In the genomic region with DNA sequence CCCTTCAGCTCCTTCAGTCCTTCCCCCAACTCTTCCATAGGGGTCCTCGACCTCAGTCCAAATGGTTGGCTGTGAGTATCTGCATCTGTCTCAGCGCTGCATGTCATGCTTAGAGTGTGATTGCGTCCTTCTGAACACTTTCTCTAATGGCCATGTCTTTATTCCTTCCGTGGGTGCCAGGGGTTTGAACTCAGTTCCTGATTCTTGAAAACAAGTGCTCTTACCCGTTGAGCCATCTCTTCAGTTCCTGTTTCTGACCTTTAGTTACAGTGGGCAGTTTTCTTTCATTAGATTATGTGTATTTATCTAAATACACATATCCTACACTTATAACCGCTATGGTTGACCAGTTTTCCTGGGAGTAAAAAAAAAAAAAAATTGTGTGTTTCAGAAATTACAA, we compare ENCODE assay signal across 27 mouse cellular contexts. TPM values are rescaled to one million over a fixed set of nuclear protein-coding genes. Genes with fewer than 3 reads are reported as not detected.
A peak's percentile ranks its signal among the peaks of the same experiment; 100 is the strongest.
DNase-seq lines count a peak whose midpoint lies in the region; ATAC-seq and TF ChIP-seq lines count a peak whose summit lies in the region.
"Had no signal": no experiment of that assay in that cellular context is flagged by ENCODE, and none has a peak within 500 bp of the region (broad histone marks: within the 10 kb centered on the region; RNA-seq: fewer than 3 reads in every experiment).

No protein-coding gene starts in this region.

- intact Hi-C loops in heart, adult 2 months (cut with DNase I), result no loop called here

- H3K9ac ChIP-seq in heart, adult 2 months (ENCODE audit: low read depth, low read length), result no peak overlapping the region
- H3K9ac ChIP-seq: embryonic facial prominence, embryonic 13.5 days; embryonic facial prominence, embryonic 15.5 days; forebrain, embryonic 12.5 days had no signal

- no peak for TF ChIP-seq CTCF in heart, adult 2 months (IDR thresholded peaks at IDR 0.05)
- TF ChIP-seq CTCF in embryonic fibroblast, embryonic 13.5 days (IDR thresholded peaks at IDR 0.05; ENCODE audit: borderline replicate concordance, insufficient read depth, low read length), result no peak
- no peak for TF ChIP-seq CTCF in lung, adult 2 months (IDR thresholded peaks at IDR 0.05; ENCODE audit: insufficient read depth, low read length)

- H3K36me3 ChIP-seq in heart, adult 2 months (ENCODE audit: control insufficient read depth, insufficient read depth, low read length), result no peaks in the 10 kb centered on the region
- H3K36me3 ChIP-seq in limb, embryonic 10.5 days, result no peaks in the 10 kb centered on the region
- H3K36me3 ChIP-seq: embryonic facial prominence, embryonic 13.5 days; embryonic facial prominence, embryonic 15.5 days; forebrain, embryonic 10.5 days; forebrain, embryonic 12.5 days; G1E had no signal

- no peaks in the 10 kb centered on the region for H3K9me3 ChIP-seq in limb, embryonic 10.5 days (replicated peaks)
- H3K9me3 ChIP-seq: embryonic facial prominence, embryonic 13.5 days; embryonic facial prominence, embryonic 15.5 days; forebrain, embryonic 10.5 days; forebrain, embryonic 12.5 days; G1E had no signal

- TF ChIP-seq POLR2A in heart, adult 2 months (IDR thresholded peaks at IDR 0.05; ENCODE audit: insufficient read depth, low read depth, low read length), result no peak
- no peak for TF ChIP-seq POLR2A in embryonic fibroblast, embryonic 13.5 days (IDR thresholded peaks at IDR 0.05; ENCODE audit: low read depth, low read length)
- TF ChIP-seq POLR2A in lung, adult 2 months (IDR thresholded peaks at IDR 0.05; ENCODE audit: borderline replicate concordance, extremely low read depth, low read depth, low read length), result no peak

- no peaks in the 10 kb centered on the region for H3K27me3 ChIP-seq in heart, adult 2 months (ENCODE audit: control insufficient read depth, insufficient read depth, low read length)
- no peaks in the 10 kb centered on the region for H3K27me3 ChIP-seq in limb, embryonic 10.5 days (ENCODE audit: low read depth, poor library complexity, severe bottlenecking)
- H3K27me3 ChIP-seq: embryonic facial prominence, embryonic 15.5 days; forebrain, embryonic 12.5 days; Patski had no signal

- H3K79me2 ChIP-seq in heart, adult 2 months (replicated peaks; ENCODE audit: control insufficient read depth, insufficient read depth, low read length), result no peaks in the 10 kb centered on the region

- no peaks in the 10 kb centered on the region; the same call in 1 of the 2 replicates for H3K4me1 ChIP-seq in heart, adult 2 months (ENCODE audit: control insufficient read depth, insufficient read depth, low read length)
- H3K4me1 ChIP-seq in embryonic fibroblast, embryonic 13.5 days (ENCODE audit: control insufficient read depth, insufficient read depth, low read length), result no peaks in the 10 kb centered on the region
- H3K4me1 ChIP-seq in limb, embryonic 10.5 days, result peaks cover 13% of the 10 kb centered on the region
- no peaks in the 10 kb centered on the region for H3K4me1 ChIP-seq in lung, adult 2 months (ENCODE audit: control insufficient read depth, insufficient read depth, low read length)

- H3K27ac ChIP-seq in heart, adult 2 months, result no peak overlapping the region
- peak overlapping the region; percentile 30; the same call in 1 of the 2 replicates for H3K27ac ChIP-seq in embryonic fibroblast, embryonic 13.5 days (ENCODE audit: insufficient read depth, low read length)
- 0 out of 2 replicates have a peak overlapping the region, but pooled peaks have one; percentile 6 for H3K27ac ChIP-seq in limb, embryonic 10.5 days
- H3K27ac ChIP-seq: embryonic facial prominence, embryonic 13.5 days; embryonic facial prominence, embryonic 15.5 days; forebrain, embryonic 10.5 days; forebrain, embryonic 12.5 days had no signal

- no peak for TF ChIP-seq EP300 in heart, adult 2 months (IDR thresholded peaks at IDR 0.05; ENCODE audit: insufficient read depth, low read depth, low read length)

- peak; percentile 7 for DNase-seq in heart, adult 11 months
- no peak for DNase-seq in heart, adult 2 months
- DNase-seq in limb, embryonic 10.5 days (ENCODE audit: low spot score), result no peak
- DNase-seq in adrenal gland, adult 8-10 months, result no peak
- no peak for DNase-seq in lung, adult 2 months
- DNase-seq: adrenal gland, postnatal 10 days; adrenal gland, postnatal 36 days; cerebellum, adult 11-12 months; cerebellum, adult 2 months; cerebellum, adult 9-11 months; cerebellum, postnatal 14 days; cerebellum, postnatal 36 days; embryo, embryonic 11 days had no signal

- no peak overlapping the region for H3K4me3 ChIP-seq in heart, adult 2 months
- H3K4me3 ChIP-seq in embryonic fibroblast, embryonic 13.5 days (ENCODE audit: insufficient read depth, low read length), result no peak overlapping the region
- H3K4me3 ChIP-seq in limb, embryonic 10.5 days, result no peak overlapping the region
- H3K4me3 ChIP-seq in lung, adult 2 months (replicated peaks; ENCODE audit: extremely low read depth, low read depth, low read length), result no peak overlapping the region
- H3K4me3 ChIP-seq: embryonic facial prominence, embryonic 13.5 days; embryonic facial prominence, embryonic 15.5 days; forebrain, embryonic 10.5 days; forebrain, embryonic 12.5 days had no signal

- WGBS in heart, adult 2 months, result 83% methylated on average over 6 of the region's 6 CpGs
- 92% methylated on average over 6 of the region's 6 CpGs for WGBS in limb, embryonic 10.5 days
- 82% methylated on average over 6 of the region's 6 CpGs for WGBS in lung, adult 2 months

- peak; percentile 63 for ATAC-seq in megakaryocyte progenitor cell, adult 5-6 weeks (replicated peaks; ENCODE audit: poor library complexity)
- no peak for ATAC-seq in erythroid progenitor cell, adult 5-6 weeks (replicated peaks; ENCODE audit: low FRiP score, poor library complexity, severe bottlenecking)
- ATAC-seq: activated CD4-positive, CD25-positive, alpha-beta regulatory T cell, adult 4 months; forebrain, embryonic 14.5 days; forebrain, embryonic 16.5 days; Patski had no signal

RNA-seq across cellular contexts. Expression of a gene that starts 26.4 kb away (rescaled TPM):
- under 1 TPM in 1 of 2 experiments, not detected in 1; 0.08 TPM for total RNA-seq in heart, adult 2 months (2021)
- polyA plus RNA-seq in heart, adult 2 months (2012; rRNA removed), result 0.15 and 0.23 TPM in 2 replicates
- 2.2 and 5.6 TPM in 2 replicates for polyA plus RNA-seq in embryonic fibroblast, embryonic 13.5 days (2011; ENCODE audit: insufficient read length, low read depth, missing spikeins)
- 0.05 and 0.15 TPM in 2 replicates for polyA plus RNA-seq in limb, embryonic 10.5 days (2016; fragmentation: Nextera tagmentation; extraction: Ambion mirVana)
- not detected in 2 replicates for total RNA-seq in megakaryocyte progenitor cell, adult 5-6 weeks (2015)
- total RNA-seq in megakaryocyte progenitor cell, adult 5-6 weeks (2017), result not detected in 2 replicates
- 1 to 10 TPM in 2 of 4 experiments, under 1 TPM in 2; 0.45 to 1.7 (median 0.94) TPM for total RNA-seq in adrenal gland, adult 8-10 months (2022)
- polyA plus RNA-seq in lung, adult 2 months (2012; rRNA removed), result 1.9 and 3.6 TPM in 2 replicates
- 0.36 TPM in 1 of 2 replicates, not detected in the other for total RNA-seq in erythroid progenitor cell, adult 5-6 weeks (2015; ENCODE audit: low replicate concordance)
- total RNA-seq in erythroid progenitor cell, adult 5-6 weeks (2017; ENCODE audit: low replicate concordance), result 0.68 TPM in 1 of 2 replicates, not detected in the other
- total RNA-seq: common myeloid progenitor, adult 5-6 weeks had no signal
- polyA plus RNA-seq: activated CD4-positive, CD25-positive, alpha-beta regulatory T cell, adult 4 months; C2C12; forebrain, embryonic 10.5 days; G1E had no signal
